Mouse (Mus musculus) stomach, postnatal 0 days (tissue): ENCODE data around the gene Cntn2.

Experiments
- CTCF ChIP-seq: IDR thresholded peaks from 2 replicates; pipeline ENCODE4 v1.5.1; 2016; ENCODE audit warnings: antibody characterized with exemption, low read depth, mild to moderate bottlenecking, moderate library complexity
- EP300 ChIP-seq: optimal IDR thresholded peaks from 2 replicates; pipeline ENCODE3; 2016; ENCODE audit warnings: antibody characterized with exemption

- TF ChIP-seq CTCF = no peak
- no peak for TF ChIP-seq EP300
Observed at GRCm38 (mm10) chr1:132512106-132512505, 30.9 kb downstream of the Cntn2 start.
